Mouse (Mus musculus): ENCODE results near the gene Ccdc136. TPM values are rescaled to one million over a fixed set of nuclear protein-coding genes. Genes with fewer than 3 reads are reported as not detected.
"Not testable (repeated sequence)": the region's sequence is repeated elsewhere in the genome, so short reads cannot be mapped to it uniquely, and the experiment has no call there.

The Ccdc136 gene
- polyA plus RNA-seq, 1 experiment from 2014 or later, result 29.9 TPM

DNA sequence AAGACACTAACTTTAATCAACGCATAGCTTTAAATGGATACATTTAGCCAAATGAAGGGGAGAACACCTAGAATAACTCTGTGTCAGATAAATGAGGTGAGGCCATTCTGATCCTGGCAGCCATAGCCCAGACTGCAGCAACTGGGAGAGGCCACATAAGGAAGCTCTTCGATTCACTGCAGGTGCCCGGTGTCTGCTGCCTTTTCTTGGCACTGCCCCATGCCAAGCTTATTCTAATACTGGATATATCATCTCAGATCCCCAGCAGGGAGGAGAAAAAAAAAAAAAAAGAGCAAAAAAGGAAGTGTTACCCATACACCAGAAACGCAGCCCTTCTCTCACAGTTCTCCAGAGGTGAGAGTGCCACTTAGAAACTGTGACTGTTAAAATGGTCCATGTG lies 18.7 kb upstream of the Ccdc136 start:
- Histone ChIP-seq H3K27me3 (no peaks in the 10 kb centered on the region), H3K27ac (no peak overlapping the region), H3K4me2 (no peak overlapping the region), H3K9me3 (no peaks in the 10 kb centered on the region), H3K4me1 (no peaks in the 10 kb centered on the region), H3K36me3 (replicated peaks) (peaks cover 58% of the 10 kb centered on the region), H3K4me3 (replicated peaks) (no peak overlapping the region), H3K9ac (no peak overlapping the region)
- 97% methylated on average over 4 of the region's 4 CpGs for WGBS
- no peak for ATAC-seq (ENCODE audit: low FRiP score)

- Histone ChIP-seq H3K27ac (no peak overlapping the region), H3K4me3 (replicated peaks) (no peak overlapping the region), H3K9me3 (no peaks in the 10 kb centered on the region), H3K9ac (no peak overlapping the region), H3K27me3 (no peaks in the 10 kb centered on the region), H3K36me3 (replicated peaks) (peaks cover 45% of the 10 kb centered on the region), H3K4me1 (no peaks in the 10 kb centered on the region), H3K4me2 (no peak overlapping the region)
- ATAC-seq (ENCODE audit: low FRiP score), result no peak
- 91% methylated on average over 10 of the region's 10 CpGs for WGBS
These were observed 17.4 kb upstream of the Ccdc136 start for GRCm38 (mm10) chr6:29378678-29379077.

- no peak overlapping the region for H3K4me2 ChIP-seq
- no peak for ATAC-seq (ENCODE audit: low FRiP score)
- no peak overlapping the region for H3K9ac ChIP-seq
- 93% methylated on average over 6 of the region's 6 CpGs for WGBS
- H3K27me3 ChIP-seq, result no peaks in the 10 kb centered on the region
- H3K36me3 ChIP-seq (replicated peaks), result peaks cover 34% of the 10 kb centered on the region
- no peaks in the 10 kb centered on the region for H3K4me1 ChIP-seq
- H3K9me3 ChIP-seq, result no peaks in the 10 kb centered on the region
- no peak overlapping the region for H3K27ac ChIP-seq
- H3K4me3 ChIP-seq (replicated peaks), result no peak overlapping the region
These were observed 16.2 kb upstream of the Ccdc136 start for GRCm38 (mm10) chr6:29379954-29380353.

DNA sequence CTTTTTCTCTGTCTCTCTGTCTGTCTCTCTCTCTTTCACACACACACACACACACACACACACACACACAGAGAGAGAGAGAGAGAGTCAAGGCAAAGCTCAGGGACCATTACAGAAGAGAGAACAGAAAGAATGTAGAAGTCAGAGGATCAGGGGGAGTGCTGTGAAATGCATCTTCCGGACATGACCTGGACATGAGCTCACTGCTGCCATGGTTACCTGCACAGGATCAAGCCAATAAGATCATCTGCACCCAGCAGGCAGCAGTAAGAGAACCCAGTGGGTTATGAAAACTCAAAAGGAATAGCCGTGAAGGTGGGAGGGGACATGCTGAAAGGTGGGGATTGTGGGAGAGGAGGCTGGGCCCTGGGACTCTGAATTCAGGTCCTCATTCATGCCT lies 13.7 kb upstream of the Ccdc136 start:
- no peaks in the 10 kb centered on the region for H3K9me3 ChIP-seq
- ATAC-seq (ENCODE audit: low FRiP score), result no peak
- 52% methylated on average over 2 of the region's 2 CpGs for WGBS

DNA sequence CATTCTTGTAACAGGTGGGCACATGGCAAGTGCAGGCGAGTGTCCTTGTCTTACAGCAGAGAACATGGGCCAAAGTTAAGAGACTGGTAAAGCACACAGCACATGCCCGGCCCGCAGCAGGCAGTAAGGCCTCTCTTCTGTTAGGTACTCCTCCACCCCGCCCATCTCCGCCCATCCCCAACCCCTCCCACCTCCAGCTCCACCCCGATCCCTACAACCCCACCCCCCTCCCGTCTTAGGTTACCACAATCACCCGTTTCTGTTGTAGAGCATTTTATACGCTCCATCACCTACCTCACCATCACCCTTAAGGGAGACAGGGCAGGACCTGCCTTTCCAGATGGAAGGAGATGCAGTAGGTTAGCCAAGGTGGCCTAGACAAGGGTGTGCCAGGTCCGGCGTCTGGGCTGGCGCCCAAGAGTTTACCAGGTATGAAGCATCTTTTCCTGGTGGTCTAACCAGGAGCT lies 8.0 kb upstream of the Ccdc136 start, which contains the start of gene Opn1sw:
Gene Opn1sw, minus strand, starts transcription at position 417 of the 467 bp plus-strand sequence.
- Histone ChIP-seq H3K9me3 (no peaks in the 10 kb centered on the region), H3K4me3 (replicated peaks) (no peak within 1 kb of the TSS; the same call in 1 of the 2 replicates), H3K36me3 (replicated peaks) (no peaks in the 10 kb centered on the region), H3K27me3 (peaks cover 6% of the 10 kb centered on the region; the same call in 1 of the 2 replicates), H3K4me2 (peak within 1 kb of the TSS; percentile 25; the same call in 1 of the 2 replicates), H3K9ac (no peak within 1 kb of the TSS), H3K27ac (no peak within 1 kb of the TSS), H3K4me1 (peaks cover 9% of the 10 kb centered on the region; the same call in 1 of the 2 replicates)
- 0 out of 2 replicates have a peak, but pooled peaks have one; percentile 44 for ATAC-seq (ENCODE audit: low FRiP score)
- 4% methylated on average over 12 of the region's 12 CpGs for WGBS

More for the DNA sequence above, 13.7 kb upstream of the Ccdc136 start:
- Histone ChIP-seq H3K4me2 (no peak overlapping the region), H3K27me3 (no peaks in the 10 kb centered on the region), H3K4me1 (no peaks in the 10 kb centered on the region), H3K9ac (no peak overlapping the region), H3K4me3 (replicated peaks) (no peak overlapping the region), H3K36me3 (replicated peaks) (peaks cover 10% of the 10 kb centered on the region), H3K27ac (no peak overlapping the region)

DNA sequence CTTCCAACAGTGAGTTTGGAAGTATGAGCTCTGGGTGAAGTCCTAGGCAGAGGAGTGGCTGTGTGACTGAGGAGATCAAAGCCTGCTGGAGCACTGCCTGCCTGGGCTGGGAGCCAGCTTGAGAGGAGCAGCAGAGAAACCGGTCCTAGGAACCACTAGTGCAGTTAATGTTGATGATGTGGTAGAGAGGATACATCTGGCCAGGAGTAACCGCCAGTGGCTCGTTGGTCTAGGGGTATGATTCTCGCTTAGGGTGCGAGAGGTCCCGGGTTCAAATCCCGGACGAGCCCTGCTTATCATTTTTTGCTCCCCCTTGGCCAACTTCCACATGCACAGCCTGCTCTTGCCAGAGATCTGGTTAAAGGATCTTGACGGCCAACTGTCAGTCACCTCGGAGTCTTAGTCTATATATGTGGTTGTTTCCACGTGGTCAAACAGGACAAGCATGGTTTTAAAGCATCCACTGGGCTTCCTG lies 7.5 kb upstream of the Ccdc136 start:
- ATAC-seq (ENCODE audit: low FRiP score), result no peak
- Histone ChIP-seq H3K4me3 (replicated peaks) (no peak overlapping the region; the same call in 1 of the 2 replicates), H3K27ac (no peak overlapping the region), H3K9ac (no peak overlapping the region), H3K27me3 (peaks cover 8% of the 10 kb centered on the region; the same call in 1 of the 2 replicates), H3K4me1 (peaks cover 9% of the 10 kb centered on the region; the same call in 1 of the 2 replicates), H3K9me3 (no peaks in the 10 kb centered on the region), H3K4me2 (peak overlapping the region; percentile 25; the same call in 1 of the 2 replicates), H3K36me3 (replicated peaks) (no peaks in the 10 kb centered on the region)
- WGBS, result 15% methylated on average over 11 of the region's 11 CpGs

GRCm38 (mm10) chr6:29389425-29389824 lies 6.7 kb upstream of the Ccdc136 start:
- Histone ChIP-seq H3K4me3 (replicated peaks) (no peak overlapping the region), H3K27ac (no peak overlapping the region), H3K27me3 (peaks cover 16% of the 10 kb centered on the region), H3K4me1 (peaks cover 9% of the 10 kb centered on the region; the same call in 1 of the 2 replicates), H3K36me3 (replicated peaks) (no peaks in the 10 kb centered on the region), H3K4me2 (no peak overlapping the region), H3K9ac (no peak overlapping the region), H3K9me3 (no peaks in the 10 kb centered on the region)
- WGBS, result 58% methylated on average over 9 of the region's 9 CpGs
- no peak for ATAC-seq (ENCODE audit: low FRiP score)

DNA sequence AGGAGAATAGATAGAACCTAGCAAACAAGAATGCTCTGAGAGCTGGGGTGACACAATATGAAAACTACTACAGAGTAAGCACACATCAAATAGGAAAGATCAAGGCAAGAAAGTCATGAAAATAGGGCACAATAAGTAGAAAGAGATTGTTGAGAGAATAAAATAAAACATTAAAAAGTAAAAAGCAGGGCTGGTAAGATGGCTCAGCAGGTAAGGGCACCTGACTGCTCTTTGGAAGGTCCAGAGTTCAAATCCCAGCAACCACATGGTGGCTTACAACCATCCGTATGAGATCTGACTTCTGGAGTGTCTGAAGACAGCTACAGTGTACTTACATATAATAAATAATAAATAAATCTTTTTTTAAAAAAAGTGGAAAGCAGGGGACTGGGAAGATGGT lies 5.6 kb upstream of the Ccdc136 start:
- not testable (repeated sequence) for H3K9me3 ChIP-seq; H3K4me1 ChIP-seq; H3K36me3 ChIP-seq (replicated peaks); H3K4me2 ChIP-seq; H3K27ac ChIP-seq; ATAC-seq (ENCODE audit: low FRiP score); H3K9ac ChIP-seq; H3K4me3 ChIP-seq (replicated peaks)
- H3K27me3 ChIP-seq, result peaks cover 27% of the 10 kb centered on the region
- 76% methylated on average over 1 of the region's 1 CpGs for WGBS

DNA sequence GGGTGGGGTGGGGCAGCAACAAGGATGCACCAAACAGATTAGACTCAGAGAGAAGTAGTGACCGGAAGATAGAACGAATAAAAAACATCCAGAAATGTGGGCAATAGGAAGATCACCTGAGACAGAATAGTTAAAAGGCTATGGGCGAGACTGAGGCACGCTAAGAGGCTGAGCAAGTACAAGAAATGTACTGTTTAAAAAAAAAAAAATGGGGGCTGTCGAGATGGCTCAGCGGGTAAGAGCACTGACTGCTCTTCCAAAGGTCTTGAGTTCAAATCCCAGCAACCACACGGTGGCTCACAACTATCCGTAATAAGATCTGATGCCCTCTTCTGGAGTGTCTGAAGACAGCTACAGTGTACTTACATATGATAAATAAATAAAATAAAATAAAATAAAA lies 4.9 kb upstream of the Ccdc136 start:
- WGBS, result 76% methylated on average over 8 of the region's 8 CpGs
- not testable (repeated sequence) for H3K9me3 ChIP-seq; H3K27ac ChIP-seq; H3K9ac ChIP-seq; H3K4me2 ChIP-seq; H3K36me3 ChIP-seq (replicated peaks); H3K4me3 ChIP-seq (replicated peaks); ATAC-seq (ENCODE audit: low FRiP score)
- peaks cover 30% of the 10 kb centered on the region for H3K27me3 ChIP-seq
- peaks cover 15% of the 10 kb centered on the region for H3K4me1 ChIP-seq

DNA sequence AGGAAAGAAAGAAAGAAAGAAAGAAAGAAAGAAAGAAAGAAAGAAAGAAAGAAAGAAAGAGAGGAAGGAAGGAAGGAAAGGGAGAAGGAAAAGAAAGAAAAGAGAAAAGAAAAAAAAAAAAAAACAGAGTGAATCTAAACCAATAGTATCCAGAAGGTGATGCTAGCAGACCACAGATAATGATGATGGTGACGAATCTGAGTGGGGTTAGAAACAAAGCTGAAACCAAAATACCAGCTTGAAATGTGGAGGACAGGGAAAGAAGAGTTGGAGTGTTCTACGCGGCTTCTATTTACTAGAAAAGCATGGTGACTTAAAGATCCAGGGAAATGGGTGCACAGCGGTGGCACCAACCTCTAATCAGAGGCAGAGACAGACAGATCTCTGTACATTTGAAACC lies 4.3 kb upstream of the Ccdc136 start:
- no peak overlapping the region for H3K27ac ChIP-seq
- no peak overlapping the region for H3K9ac ChIP-seq
- no peak overlapping the region for H3K4me3 ChIP-seq (replicated peaks)
- H3K36me3 ChIP-seq (replicated peaks), result no peaks in the 10 kb centered on the region
- H3K9me3 ChIP-seq, result no peaks in the 10 kb centered on the region
- no peak overlapping the region for H3K4me2 ChIP-seq
- peaks cover 17% of the 10 kb centered on the region for H3K4me1 ChIP-seq
- no peak for ATAC-seq (ENCODE audit: low FRiP score)
- WGBS, result 71% methylated on average over 4 of the region's 4 CpGs
- peaks cover 30% of the 10 kb centered on the region for H3K27me3 ChIP-seq

DNA sequence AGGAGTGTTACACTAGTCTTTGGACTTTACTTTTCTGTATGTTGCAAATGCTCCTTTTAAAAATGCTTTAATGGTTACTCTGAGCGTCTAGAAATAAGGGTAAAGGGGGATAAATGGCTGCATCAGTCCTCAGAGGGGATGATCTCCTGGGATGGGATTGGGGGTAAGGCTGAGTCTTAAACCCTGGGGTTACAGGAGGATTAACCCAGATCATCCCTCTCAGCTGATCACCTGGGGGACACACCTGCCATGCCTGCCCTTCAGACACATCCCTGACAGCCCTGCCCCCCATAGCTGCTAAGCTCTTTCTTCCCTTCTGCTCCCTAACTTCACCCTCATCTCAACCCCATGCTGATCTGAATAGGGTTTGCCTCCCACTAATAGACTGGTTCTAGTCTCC lies 1.8 kb upstream of the Ccdc136 start:
- Histone ChIP-seq H3K27me3 (peaks cover 30% of the 10 kb centered on the region), H3K4me2 (no peak overlapping the region), H3K9ac (no peak overlapping the region), H3K4me3 (replicated peaks) (no peak overlapping the region), H3K4me1 (peaks cover 20% of the 10 kb centered on the region), H3K36me3 (replicated peaks) (no peaks in the 10 kb centered on the region), H3K9me3 (no peaks in the 10 kb centered on the region), H3K27ac (no peak overlapping the region)
- no peak for ATAC-seq (ENCODE audit: low FRiP score)
- 62% methylated on average over 1 of the region's 1 CpGs for WGBS

GRCm38 (mm10) chr6:29396714-29397540 lies 818 bp downstream of the Ccdc136 start:
- ATAC-seq (ENCODE audit: low FRiP score), result peak; percentile 39; the same call in 1 of the 2 replicates
- H3K27ac ChIP-seq, result peak overlapping the region; percentile 66
- H3K4me1 ChIP-seq, result peaks cover 20% of the 10 kb centered on the region
- WGBS, result under 1% methylated on average over 22 of the region's 24 CpGs
- peak overlapping the region; percentile 90 for H3K4me2 ChIP-seq
- H3K27me3 ChIP-seq, result peaks cover 24% of the 10 kb centered on the region
- no peaks in the 10 kb centered on the region for H3K36me3 ChIP-seq (replicated peaks)
- H3K4me3 ChIP-seq (replicated peaks), result peak overlapping the region; percentile 62
- peak overlapping the region; percentile 76 for H3K9ac ChIP-seq
- no peaks in the 10 kb centered on the region for H3K9me3 ChIP-seq

Data from forebrain, embryonic 12.5 days (tissue).